Mouse (Mus musculus) kidney, adult 2 months (tissue): ENCODE data around the gene Atad3a.

Experiments
- CTCF ChIP-seq: fragments of 200-500 bp; conservative IDR thresholded peaks from 2 replicates; pipeline ENCODE4 v1.5.1; 2011; ENCODE audit warnings: low read depth, mild to moderate bottlenecking, control low read depth, low read length, moderate library complexity, mixed read lengths; ENCODE audit not compliant: insufficient read depth, insufficient read length
- POLR2A ChIP-seq: fragments of 200-500 bp; IDR thresholded peaks from one replicate; pipeline ENCODE4 v1.6.1; 2011; ENCODE audit warnings: low read depth, low read length, control low read depth

- no peak for TF ChIP-seq POLR2A
- no peak for TF ChIP-seq CTCF
Observed at GRCm38 (mm10) chr4:155802075-155802474, 41.2 kb upstream of the Atad3a start.
